Mouse (Mus musculus): Measurements from ENCODE around the gene Ap1m2. TPM values are rescaled to one million over a fixed set of nuclear protein-coding genes. Genes with fewer than 3 reads are reported as not detected.

Ap1m2 gene
- polyA plus RNA-seq, 1 experiment from 2014 or later = 2.2 TPM

- Histone ChIP-seq H3K9ac (no peak overlapping the region), H3K4me2 (replicated peaks) (no peak overlapping the region), H3K4me3 (replicated peaks; ENCODE audit: low read length) (no peak overlapping the region), H3K4me1 (replicated peaks; ENCODE audit: control insufficient read depth, insufficient read depth, low read length) (no peaks in the 10 kb centered on the region), H3K36me3 (replicated peaks; ENCODE audit: control insufficient read depth, insufficient read depth) (peaks cover 86% of the 10 kb centered on the region), H3K27ac (no peak overlapping the region), H3K9me3 (ENCODE audit: control insufficient read depth, low read length) (no peaks in the 10 kb centered on the region), H3K27me3 (ENCODE audit: control insufficient read depth, insufficient read depth, low read length) (no peaks in the 10 kb centered on the region)
- ATAC-seq (ENCODE audit: low FRiP score) = no peak
- no peak for DNase-seq (ENCODE audit: low spot score)
- 71% methylated on average over 16 of the region's 16 CpGs for WGBS
Measured at GRCm38 (mm10) chr9:21346627-21347365, 34.7 kb upstream of the Ap1m2 start.

GRCm38 (mm10) chr9:21340411-21340810, 28.3 kb upstream of the Ap1m2 start:
- Histone ChIP-seq H3K27me3 (ENCODE audit: control insufficient read depth, insufficient read depth, low read length) (no peaks in the 10 kb centered on the region), H3K4me3 (replicated peaks; ENCODE audit: low read length) (no peak overlapping the region), H3K4me1 (replicated peaks; ENCODE audit: control insufficient read depth, insufficient read depth, low read length) (no peaks in the 10 kb centered on the region), H3K36me3 (replicated peaks; ENCODE audit: control insufficient read depth, insufficient read depth) (peaks cover 45% of the 10 kb centered on the region), H3K9ac (no peak overlapping the region), H3K9me3 (ENCODE audit: control insufficient read depth, low read length) (no peaks in the 10 kb centered on the region), H3K4me2 (replicated peaks) (no peak overlapping the region), H3K27ac (no peak overlapping the region)
- DNase-seq (ENCODE audit: low spot score) (no peak), ATAC-seq (ENCODE audit: low FRiP score) (no peak)
- 86% methylated on average over 4 of the region's 4 CpGs for WGBS

- Histone ChIP-seq H3K36me3 (replicated peaks; ENCODE audit: control insufficient read depth, insufficient read depth) (peaks cover 25% of the 10 kb centered on the region), H3K9ac (no peak overlapping the region), H3K27me3 (ENCODE audit: control insufficient read depth, insufficient read depth, low read length) (no peaks in the 10 kb centered on the region), H3K4me1 (replicated peaks; ENCODE audit: control insufficient read depth, insufficient read depth, low read length) (no peaks in the 10 kb centered on the region), H3K4me3 (replicated peaks; ENCODE audit: low read length) (no peak overlapping the region), H3K4me2 (replicated peaks) (no peak overlapping the region), H3K9me3 (ENCODE audit: control insufficient read depth, low read length) (no peaks in the 10 kb centered on the region), H3K27ac (no peak overlapping the region)
- DNase-seq (ENCODE audit: low spot score) (no peak), ATAC-seq (ENCODE audit: low FRiP score) (no peak)
- WGBS = 15% methylated on average over 19 of the region's 20 CpGs
Measured at GRCm38 (mm10) chr9:21337652-21338051, 25.5 kb upstream of the Ap1m2 start.

DNA sequence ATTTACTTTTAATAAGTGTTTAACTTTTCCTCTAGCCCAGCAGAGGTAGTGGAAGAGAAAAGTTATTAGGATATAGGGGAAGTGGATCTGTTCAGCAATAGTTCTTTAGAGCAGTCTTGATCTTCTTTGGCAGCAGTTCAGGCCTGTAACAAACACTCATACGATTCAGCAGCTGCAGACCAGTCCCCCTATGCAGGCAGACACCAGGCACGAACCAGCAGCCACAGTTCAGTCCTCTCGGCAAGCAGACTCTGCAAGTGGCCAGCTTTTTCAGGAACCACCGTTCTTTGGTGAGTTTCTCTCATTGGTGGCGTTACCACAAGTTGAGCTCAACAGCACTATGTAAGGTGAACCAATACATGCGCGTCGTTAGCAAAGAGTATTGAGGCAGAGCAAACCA, 24.4 kb upstream of the Ap1m2 start:
- H3K4me2 ChIP-seq (replicated peaks) = no peak overlapping the region
- ATAC-seq (ENCODE audit: low FRiP score) = no peak
- 84% methylated on average over 8 of the region's 8 CpGs for WGBS
- H3K9me3 ChIP-seq (ENCODE audit: control insufficient read depth, low read length) = no peaks in the 10 kb centered on the region
- DNase-seq (ENCODE audit: low spot score) = no peak
- no peak overlapping the region for H3K27ac ChIP-seq
- H3K4me1 ChIP-seq (replicated peaks; ENCODE audit: control insufficient read depth, insufficient read depth, low read length) = no peaks in the 10 kb centered on the region
- peaks cover 14% of the 10 kb centered on the region for H3K36me3 ChIP-seq (replicated peaks; ENCODE audit: control insufficient read depth, insufficient read depth)
- H3K27me3 ChIP-seq (ENCODE audit: control insufficient read depth, insufficient read depth, low read length) = no peaks in the 10 kb centered on the region
- H3K4me3 ChIP-seq (replicated peaks; ENCODE audit: low read length) = no peak overlapping the region
- H3K9ac ChIP-seq = no peak overlapping the region

GRCm38 (mm10) chr9:21335391-21335790, 23.3 kb upstream of the Ap1m2 start:
- WGBS = 83% methylated on average over 4 of the region's 4 CpGs
- Histone ChIP-seq H3K27me3 (ENCODE audit: control insufficient read depth, insufficient read depth, low read length) (no peaks in the 10 kb centered on the region), H3K9me3 (ENCODE audit: control insufficient read depth, low read length) (no peaks in the 10 kb centered on the region), H3K4me3 (replicated peaks; ENCODE audit: low read length) (no peak overlapping the region), H3K27ac (no peak overlapping the region), H3K4me2 (replicated peaks) (no peak overlapping the region), H3K4me1 (replicated peaks; ENCODE audit: control insufficient read depth, insufficient read depth, low read length) (no peaks in the 10 kb centered on the region), H3K36me3 (replicated peaks; ENCODE audit: control insufficient read depth, insufficient read depth) (peaks cover 8% of the 10 kb centered on the region; the same call in 1 of the 2 replicates), H3K9ac (no peak overlapping the region)
- no peak for DNase-seq (ENCODE audit: low spot score)
- no peak for ATAC-seq (ENCODE audit: low FRiP score)

DNA sequence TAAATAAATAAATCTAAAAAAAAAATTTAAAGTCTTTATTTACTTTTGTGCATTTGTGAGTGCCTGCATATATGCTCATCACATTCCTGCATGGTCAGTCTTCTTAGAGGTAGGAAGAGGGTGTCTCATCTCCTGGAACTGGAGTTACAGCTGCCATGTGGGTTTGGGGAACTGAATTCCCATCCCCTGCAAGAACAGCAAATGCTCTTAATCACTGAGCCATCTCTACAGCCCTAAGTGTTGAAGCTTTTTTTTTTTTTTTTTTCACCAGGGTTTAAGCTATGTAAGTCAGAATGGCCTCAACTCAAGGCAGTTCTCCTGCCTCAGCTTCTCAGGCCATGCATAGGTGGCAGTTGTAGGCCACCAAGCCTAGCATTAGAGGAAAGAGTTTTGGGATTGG, 22.6 kb upstream of the Ap1m2 start:
- ATAC-seq (ENCODE audit: low FRiP score) (no peak), DNase-seq (ENCODE audit: low spot score) (no peak)
- Histone ChIP-seq H3K27ac (no peak overlapping the region), H3K9me3 (ENCODE audit: control insufficient read depth, low read length) (no peaks in the 10 kb centered on the region), H3K27me3 (ENCODE audit: control insufficient read depth, insufficient read depth, low read length) (no peaks in the 10 kb centered on the region), H3K9ac (no peak overlapping the region), H3K36me3 (replicated peaks; ENCODE audit: control insufficient read depth, insufficient read depth) (0 out of 2 replicates have a peak, but pooled peaks cover 1% of the 10 kb centered on the region), H3K4me1 (replicated peaks; ENCODE audit: control insufficient read depth, insufficient read depth, low read length) (no peaks in the 10 kb centered on the region), H3K4me3 (replicated peaks; ENCODE audit: low read length) (no peak overlapping the region), H3K4me2 (replicated peaks) (no peak overlapping the region)

- Histone ChIP-seq H3K9ac (no peak overlapping the region), H3K36me3 (replicated peaks; ENCODE audit: control insufficient read depth, insufficient read depth) (no peaks in the 10 kb centered on the region), H3K4me2 (replicated peaks) (no peak overlapping the region), H3K4me3 (replicated peaks; ENCODE audit: low read length) (no peak overlapping the region), H3K4me1 (replicated peaks; ENCODE audit: control insufficient read depth, insufficient read depth, low read length) (no peaks in the 10 kb centered on the region), H3K27me3 (ENCODE audit: control insufficient read depth, insufficient read depth, low read length) (no peaks in the 10 kb centered on the region), H3K9me3 (ENCODE audit: control insufficient read depth, low read length) (no peaks in the 10 kb centered on the region), H3K27ac (no peak overlapping the region)
- ATAC-seq (ENCODE audit: low FRiP score) = no peak
- WGBS = 94% methylated on average over 1 of the region's 1 CpGs
- no peak for DNase-seq (ENCODE audit: low spot score)
Measured at GRCm38 (mm10) chr9:21333523-21333922, 21.4 kb upstream of the Ap1m2 start.

- ATAC-seq (ENCODE audit: low FRiP score) = no peak
- Histone ChIP-seq H3K9me3 (ENCODE audit: control insufficient read depth, low read length) (no peaks in the 10 kb centered on the region), H3K4me2 (replicated peaks) (no peak overlapping the region), H3K9ac (no peak overlapping the region), H3K36me3 (replicated peaks; ENCODE audit: control insufficient read depth, insufficient read depth) (no peaks in the 10 kb centered on the region), H3K27ac (no peak overlapping the region), H3K27me3 (ENCODE audit: control insufficient read depth, insufficient read depth, low read length) (no peaks in the 10 kb centered on the region), H3K4me3 (replicated peaks; ENCODE audit: low read length) (no peak overlapping the region), H3K4me1 (replicated peaks; ENCODE audit: control insufficient read depth, insufficient read depth, low read length) (no peaks in the 10 kb centered on the region)
- WGBS = 29% methylated on average over 9 of the region's 9 CpGs
- DNase-seq (ENCODE audit: low spot score) = no peak
Measured at GRCm38 (mm10) chr9:21332161-21333061, 20.3 kb upstream of the Ap1m2 start.

GRCm38 (mm10) chr9:21331365-21332140, 19.4 kb upstream of the Ap1m2 start:
- Histone ChIP-seq H3K27ac (no peak overlapping the region), H3K9me3 (ENCODE audit: control insufficient read depth, low read length) (no peaks in the 10 kb centered on the region), H3K4me3 (replicated peaks; ENCODE audit: low read length) (no peak overlapping the region), H3K27me3 (ENCODE audit: control insufficient read depth, insufficient read depth, low read length) (no peaks in the 10 kb centered on the region), H3K4me1 (replicated peaks; ENCODE audit: control insufficient read depth, insufficient read depth, low read length) (no peaks in the 10 kb centered on the region), H3K9ac (no peak overlapping the region), H3K4me2 (replicated peaks) (no peak overlapping the region), H3K36me3 (replicated peaks; ENCODE audit: control insufficient read depth, insufficient read depth) (no peaks in the 10 kb centered on the region)
- DNase-seq (ENCODE audit: low spot score) (no peak), ATAC-seq (ENCODE audit: low FRiP score) (no peak)
- 87% methylated on average over 12 of the region's 12 CpGs for WGBS
